Mouse (Mus musculus) frontal cortex, postnatal 25 days (tissue): ENCODE measurements around the gene Rxfp2.

ENCODE experiments used
- DNase-seq, 2 experiments: peaks; one replicate each; pipeline ENCODE4 v3.0.0; 2022; ENCODE audit warnings: low spot score in 2 of 2

The Rxfp2 gene

DNA sequence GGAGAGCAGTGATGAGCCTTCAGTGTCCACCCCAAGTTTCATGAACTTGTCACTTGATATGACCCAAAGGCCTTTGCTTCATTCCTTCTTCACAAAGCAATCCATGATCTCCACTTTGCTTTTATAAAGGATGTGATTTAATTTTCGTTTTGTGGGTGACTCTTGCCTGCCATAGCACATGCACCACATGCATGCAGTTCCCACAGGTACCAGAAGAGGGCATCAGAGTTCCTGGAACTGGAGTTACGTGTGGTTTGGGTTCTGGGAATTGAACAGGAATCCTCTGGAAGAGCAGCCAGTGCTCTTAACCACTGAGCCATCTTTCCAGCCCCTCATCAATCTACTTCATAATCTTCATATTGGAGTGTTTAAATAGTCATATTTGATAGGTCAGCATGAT, 26.1 kb downstream of the Rxfp2 start:
- no peak for DNase-seq

- DNase-seq = no peak
Observed at GRCm38 (mm10) chr5:150046438-150046837, 28.0 kb downstream of the Rxfp2 start.

DNA sequence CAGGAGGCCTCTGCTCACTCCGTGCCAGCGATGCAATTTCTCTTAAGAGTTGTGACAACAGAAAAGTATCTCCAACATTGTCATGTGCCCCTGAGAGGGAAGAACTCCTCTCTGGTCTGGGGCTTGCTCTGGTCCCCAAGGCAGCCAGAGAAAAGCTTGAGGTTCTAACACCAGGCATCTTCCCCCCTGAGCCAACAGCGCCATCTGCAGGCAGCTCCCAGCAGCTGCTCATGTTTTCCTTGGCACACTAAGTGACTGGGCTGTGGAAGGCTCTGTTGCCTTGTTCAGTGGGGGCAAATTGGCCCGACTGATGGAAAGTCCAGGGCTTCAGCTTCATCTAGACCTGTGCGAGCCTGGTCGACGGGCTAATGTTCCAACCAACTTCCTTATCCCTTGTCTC, 31.5 kb downstream of the Rxfp2 start:
- no peak for DNase-seq

GRCm38 (mm10) chr5:150051828-150052227, 33.4 kb downstream of the Rxfp2 start:
- DNase-seq = no peak

- DNase-seq = no peak
Observed at GRCm38 (mm10) chr5:150053294-150053693, 34.8 kb downstream of the Rxfp2 start.

GRCm38 (mm10) chr5:150053956-150054355, 35.5 kb downstream of the Rxfp2 start:
- DNase-seq = no peak

- DNase-seq = no peak
Observed at GRCm38 (mm10) chr5:150055322-150055721, 36.8 kb downstream of the Rxfp2 start.

GRCm38 (mm10) chr5:150056056-150056455, 37.6 kb downstream of the Rxfp2 start:
- no peak for DNase-seq

- no peak for DNase-seq
Observed at GRCm38 (mm10) chr5:150058845-150059244, 40.4 kb downstream of the Rxfp2 start.

- DNase-seq = no peak
Observed at GRCm38 (mm10) chr5:150059466-150059865, 41.0 kb downstream of the Rxfp2 start.

- DNase-seq = no peak
Observed at GRCm38 (mm10) chr5:150061086-150061485, 42.6 kb downstream of the Rxfp2 start.

DNA sequence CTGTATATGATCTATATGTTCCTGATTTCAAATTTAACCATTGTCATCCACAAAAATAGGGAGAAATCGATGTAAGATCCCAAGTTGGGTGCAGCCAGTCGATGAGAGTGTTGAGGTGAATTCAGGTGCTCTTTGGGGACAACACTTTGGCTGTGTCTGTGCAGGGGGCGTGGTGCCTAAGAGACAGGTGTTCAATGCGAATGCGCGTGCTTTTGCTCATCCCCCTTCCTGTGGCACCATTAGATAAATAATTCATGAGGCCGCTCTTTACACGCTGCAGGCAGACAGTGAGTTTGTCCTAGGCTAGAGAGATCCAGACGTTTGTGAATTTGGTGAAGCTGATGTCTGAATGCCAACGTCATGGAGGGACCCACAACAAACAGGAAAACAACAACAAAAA, 45.8 kb downstream of the Rxfp2 start:
- no peak for DNase-seq

- DNase-seq = peak in 1 of 2 experiments; percentile 46
Observed at GRCm38 (mm10) chr5:150070086-150070485, 51.6 kb downstream of the Rxfp2 start.

- no peak for DNase-seq
Observed at GRCm38 (mm10) chr5:150071738-150072137, 53.3 kb downstream of the Rxfp2 start.

- no peak for DNase-seq
Observed at GRCm38 (mm10) chr5:150079866-150080797, 61.7 kb downstream of the Rxfp2 start.

DNA sequence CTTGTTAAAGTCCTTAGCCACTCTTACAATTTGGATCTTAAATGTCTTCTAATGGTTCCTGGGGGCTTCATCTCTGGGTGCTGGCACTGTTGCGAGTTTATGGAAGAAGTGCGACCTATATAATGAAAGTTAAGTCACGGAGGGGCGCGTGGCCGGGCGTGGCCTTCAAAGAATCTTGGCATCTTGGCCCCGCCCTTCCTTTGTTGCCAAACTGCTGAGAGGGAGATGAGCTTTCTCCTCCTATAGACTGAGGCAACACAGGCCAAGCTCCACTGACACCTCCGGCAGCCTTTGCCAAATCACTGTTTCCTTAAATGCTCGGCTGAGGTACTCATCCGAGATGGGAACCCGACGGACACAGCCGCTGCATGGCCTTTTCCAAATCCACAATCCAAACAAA, 64.2 kb downstream of the Rxfp2 start:
- no peak for DNase-seq

GRCm38 (mm10) chr5:150083190-150083589, 64.7 kb downstream of the Rxfp2 start:
- DNase-seq = no peak

DNA sequence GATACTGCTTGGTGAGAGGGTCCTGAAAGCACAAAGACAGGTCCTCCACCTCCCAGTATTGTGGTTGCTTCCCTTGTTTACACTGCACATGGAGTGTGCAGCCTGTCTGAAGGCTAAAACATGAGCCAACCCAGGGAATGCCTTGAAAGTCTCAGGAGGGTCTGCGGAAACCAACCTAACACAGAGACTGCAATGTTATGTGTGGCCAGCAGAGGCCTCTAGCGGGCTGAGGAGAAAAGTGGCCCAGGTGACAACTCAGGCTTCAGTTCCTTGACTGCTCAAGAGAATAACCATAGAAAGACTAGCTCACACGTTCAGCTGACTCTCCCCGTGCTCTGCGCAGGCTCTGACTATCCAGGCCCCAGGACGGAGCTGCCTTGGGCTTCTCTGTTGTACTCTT, 79.1 kb downstream of the Rxfp2 start:
- DNase-seq = peak; percentile 35 to 47

DNA sequence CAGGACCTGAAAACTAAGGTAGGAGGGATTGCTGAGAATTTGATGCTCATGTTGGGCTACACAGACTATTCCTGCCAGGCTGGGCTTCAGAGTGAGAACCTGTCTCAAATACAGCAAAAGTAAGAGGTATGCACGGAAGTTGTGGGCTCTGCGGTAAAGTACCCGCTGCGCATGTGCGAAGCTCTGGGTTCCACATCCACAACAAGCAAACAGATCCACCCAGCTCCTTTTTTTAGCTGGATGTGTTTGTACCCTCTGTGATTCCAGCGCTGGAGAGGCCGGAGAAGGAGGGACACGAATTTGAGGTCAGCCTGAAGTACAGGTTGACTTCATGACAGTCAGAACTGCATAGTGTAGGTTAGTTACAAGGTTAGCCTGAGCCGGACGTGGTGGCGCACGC, 80.3 kb downstream of the Rxfp2 start:
- no peak for DNase-seq

- DNase-seq = no peak
Observed at GRCm38 (mm10) chr5:150101789-150102188, 83.3 kb downstream of the Rxfp2 start.

DNA sequence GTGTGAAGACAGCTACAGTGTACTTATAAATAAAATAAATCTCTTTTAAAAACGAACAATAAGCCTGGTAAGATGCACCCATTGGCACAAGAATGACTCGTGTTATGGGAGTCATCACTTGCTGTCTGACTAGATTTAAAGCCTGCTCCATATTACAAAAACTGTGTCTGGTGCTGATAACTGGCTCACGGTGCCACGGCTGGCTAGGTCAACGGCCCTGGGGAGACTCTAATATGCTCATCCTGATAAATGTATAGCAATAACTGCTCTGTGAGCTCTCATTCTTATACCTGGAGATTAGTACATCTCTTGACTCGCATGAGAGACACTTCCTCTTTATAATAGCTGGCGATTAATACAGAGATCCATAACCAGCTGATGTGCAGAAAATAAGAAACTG, 87.9 kb downstream of the Rxfp2 start:
- DNase-seq = no peak

DNA sequence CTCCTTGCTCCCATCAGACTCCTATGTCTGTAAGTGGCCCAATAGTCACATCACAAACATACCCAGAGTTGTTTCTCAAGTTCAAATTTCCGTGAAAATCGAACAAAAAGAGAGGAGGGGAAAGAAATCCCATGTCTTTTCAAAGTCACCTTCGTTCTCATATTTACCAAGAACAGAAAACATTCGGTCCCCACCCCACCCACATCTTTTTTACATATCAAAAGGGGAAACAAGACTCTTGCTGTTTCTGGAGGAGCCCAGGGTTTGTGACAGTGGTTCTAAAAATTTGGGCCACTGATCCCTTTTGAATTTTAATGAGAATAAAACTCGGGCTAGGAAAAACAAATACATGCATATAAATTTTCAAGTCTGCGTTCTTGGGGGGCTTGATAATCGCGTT, 92.8 kb downstream of the Rxfp2 start:
- DNase-seq = no peak

DNA sequence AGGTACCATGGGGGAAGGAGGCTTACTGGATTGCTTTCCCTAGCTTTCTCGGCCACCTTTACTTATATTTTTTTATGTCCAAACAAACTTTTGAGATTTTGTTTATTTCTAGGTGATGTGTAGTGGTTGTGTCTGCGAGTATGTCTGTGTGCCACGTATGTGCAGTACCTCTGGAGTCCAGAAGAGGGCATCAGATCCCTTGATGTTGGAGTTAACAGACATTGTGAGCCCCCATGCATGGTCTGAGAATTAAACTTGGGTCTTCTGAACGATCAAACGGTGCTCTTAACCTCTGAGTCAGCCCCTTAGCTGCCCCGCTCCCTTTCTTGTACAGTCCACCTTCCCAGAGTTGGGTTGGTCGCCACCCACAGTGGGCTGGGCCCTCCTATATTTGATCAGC, 95.5 kb downstream of the Rxfp2 start:
- DNase-seq = no peak

- no peak for DNase-seq
Observed at GRCm38 (mm10) chr5:150114778-150115177, 96.3 kb downstream of the Rxfp2 start.
